Mouse (Mus musculus) testis, adult 2 months (tissue): ENCODE results near the gene S100a2.

Source experiments
- CTCF ChIP-seq: fragments of 200-500 bp; IDR thresholded peaks from 2 replicates; pipeline ENCODE4 v1.5.1; 2012; ENCODE audit warnings: low read depth, mild to moderate bottlenecking, inconsistent platforms, low read length, moderate library complexity; ENCODE audit not compliant: control insufficient read depth, insufficient read depth, insufficient replicate concordance
- POLR2A ChIP-seq: fragments of 200-500 bp; IDR thresholded peaks from 2 replicates; pipeline ENCODE4 v1.6.1; 2012; ENCODE audit warnings: low read depth, mild to moderate bottlenecking, inconsistent platforms, low read length, moderate library complexity; ENCODE audit not compliant: control insufficient read depth

DNA sequence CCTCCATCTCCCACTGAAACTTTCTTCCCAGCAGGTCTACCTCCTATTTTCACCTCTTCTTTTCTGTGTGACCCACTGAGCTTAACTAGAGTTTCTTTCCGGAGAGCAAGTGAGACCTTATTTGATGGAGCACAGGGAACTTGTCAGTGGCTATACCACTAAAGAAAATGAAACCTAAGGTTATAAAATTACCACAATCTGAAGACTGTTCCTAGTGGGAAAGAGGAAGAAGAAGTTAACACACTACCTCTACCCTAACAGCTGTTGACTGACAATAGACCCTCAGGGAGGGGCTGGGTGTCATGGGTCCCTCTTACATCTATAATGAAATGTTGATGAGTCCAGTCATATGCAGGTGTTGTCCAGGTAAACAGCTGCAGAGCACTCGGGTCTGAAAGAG, 41.9 kb downstream of the S100a2 start:
- no peak for TF ChIP-seq POLR2A
- no peak for TF ChIP-seq CTCF
